Comparison of ENCODE assay signal across 8 mouse cellular contexts in genomic region chr11:79584191-79584590, GRCm38 (mm10). TPM values are rescaled to one million over a fixed set of nuclear protein-coding genes. Genes with fewer than 3 reads are reported as not detected.
DNase-seq lines count a peak whose midpoint lies in the region; ATAC-seq and TF ChIP-seq lines count a peak whose summit lies in the region.

No protein-coding gene starts in this region.

- H3K27ac ChIP-seq in hindbrain, embryonic 16.5 days (ENCODE audit: low read depth, low read length) = no peak overlapping the region
- H3K27ac ChIP-seq in midbrain, embryonic 12.5 days (replicated peaks) = no peak overlapping the region
- no peak overlapping the region for H3K27ac ChIP-seq in spleen, adult 2 months (ENCODE audit: insufficient read depth, low read length)

- 5% methylated on average over 5 of the region's 5 CpGs for WGBS in hindbrain, embryonic 16.5 days
- WGBS in midbrain, embryonic 12.5 days = 4% methylated on average over 5 of the region's 5 CpGs
- WGBS in spleen, adult 2 months = 14% methylated on average over 5 of the region's 5 CpGs

- H3K4me3 ChIP-seq in hindbrain, embryonic 16.5 days (ENCODE audit: low read length) = no peak overlapping the region
- H3K4me3 ChIP-seq in midbrain, embryonic 12.5 days = no peak overlapping the region
- no peak overlapping the region for H3K4me3 ChIP-seq in spleen, adult 2 months (ENCODE audit: extremely low read depth, insufficient read depth, insufficient read length)

- no peaks in the 10 kb centered on the region for H3K4me1 ChIP-seq in hindbrain, embryonic 16.5 days (ENCODE audit: control insufficient read depth, insufficient read depth, low read depth, low read length)
- no peaks in the 10 kb centered on the region; the same call in 1 of the 2 replicates for H3K4me1 ChIP-seq in midbrain, embryonic 12.5 days
- no peaks in the 10 kb centered on the region for H3K4me1 ChIP-seq in spleen, adult 2 months (ENCODE audit: control insufficient read depth, insufficient read depth, insufficient read length)

- peak; percentile 81; the same call in 1 of the 2 replicates for TF ChIP-seq CTCF in spleen, adult 2 months (IDR thresholded peaks at IDR 0.05; ENCODE audit: extremely low read depth, insufficient read depth, insufficient read length, insufficient replicate concordance)

- H3K36me3 ChIP-seq in hindbrain, embryonic 16.5 days (ENCODE audit: control insufficient read depth, insufficient read depth, low read length) = 0 out of 2 replicates have a peak, but pooled peaks cover 2% of the 10 kb centered on the region
- peaks cover 14% of the 10 kb centered on the region; the same call in 1 of the 2 replicates for H3K36me3 ChIP-seq in midbrain, embryonic 12.5 days
- no peaks in the 10 kb centered on the region for H3K36me3 ChIP-seq in spleen, adult 2 months (ENCODE audit: control insufficient read depth, insufficient read depth, low read length)

- peak; percentile 41; the same call in 1 of the 2 replicates for ATAC-seq in erythroid progenitor cell, adult 5-6 weeks (replicated peaks; ENCODE audit: low FRiP score, poor library complexity, severe bottlenecking)
- peak; percentile 87 for ATAC-seq in hindbrain, embryonic 16.5 days
- peak; percentile 76 for ATAC-seq in midbrain, embryonic 12.5 days (ENCODE audit: low FRiP score, low read depth)

- H3K9ac ChIP-seq in hindbrain, embryonic 16.5 days (ENCODE audit: low read depth, low read length) = no peak overlapping the region
- no peak overlapping the region for H3K9ac ChIP-seq in midbrain, embryonic 12.5 days (replicated peaks)

- no peak for TF ChIP-seq POLR2A in spleen, adult 2 months (IDR thresholded peaks at IDR 0.05; ENCODE audit: low read depth, low read length)

- H3K4me2 ChIP-seq in hindbrain, embryonic 16.5 days (ENCODE audit: low read length) = no peak overlapping the region
- no peak overlapping the region for H3K4me2 ChIP-seq in midbrain, embryonic 12.5 days (replicated peaks)

- H3K27me3 ChIP-seq in hindbrain, embryonic 16.5 days (replicated peaks; ENCODE audit: control insufficient read depth, insufficient read depth, low read length) = 0 out of 2 replicates have a peak, but pooled peaks cover 2% of the 10 kb centered on the region
- peaks cover 7% of the 10 kb centered on the region for H3K27me3 ChIP-seq in midbrain, embryonic 12.5 days
- no peaks in the 10 kb centered on the region for H3K27me3 ChIP-seq in spleen, adult 2 months (ENCODE audit: control insufficient read depth, insufficient read depth, low read length)

- intact Hi-C loops in left cerebral cortex, postnatal 10 days (cut with DNase I) = loop anchor here (2.0 kb wide), 1 partner anchor 103 kb away; no protein-coding TSS in a partner anchor

- H3K9me3 ChIP-seq in hindbrain, embryonic 16.5 days (ENCODE audit: control insufficient read depth, low read length) = no peaks in the 10 kb centered on the region
- H3K9me3 ChIP-seq in midbrain, embryonic 12.5 days = no peaks in the 10 kb centered on the region

- peak; percentile 36 for DNase-seq in ovary, postnatal 36 days (ENCODE audit: low spot score)
- DNase-seq in ovary, postnatal 10 days (ENCODE audit: low spot score) = no peak
- DNase-seq in c-Kit-positive CD71-negative TER-119-negative erythroid progenitor cells, embryonic 14.5 days (ENCODE audit: low read depth) = peak; percentile 49
- peak; percentile 69 to 71 for DNase-seq in left cerebral cortex, postnatal 10 days (ENCODE audit: extremely low spot score in 1 of 2, low spot score in 2 of 2)
- peak; percentile 18 to 53 for DNase-seq in spleen, adult 2 months (ENCODE audit: low read depth in 1 of 2, low spot score in 2 of 2)

RNA-seq across cellular contexts. Expression of gene Rab11fip4, which starts 6.8 kb away (rescaled TPM):
- 0.36 and 0.42 TPM in 2 replicates for total RNA-seq in erythroid progenitor cell, adult 5-6 weeks (2015; ENCODE audit: low replicate concordance)
- total RNA-seq in erythroid progenitor cell, adult 5-6 weeks (2017; ENCODE audit: low replicate concordance) = 0.23 and 0.51 TPM in 2 replicates
- polyA plus RNA-seq in hindbrain, embryonic 16.5 days (2015; fragmentation: Nextera tagmentation; extraction: Ambion mirVana) = 20.0 and 27.8 TPM in 2 replicates
- total RNA-seq in left cerebral cortex, postnatal 10 days (2021) = 100 to 1,000 TPM; 173 to 174 TPM
- polyA plus RNA-seq in midbrain, embryonic 12.5 days (2016; fragmentation: Nextera tagmentation; extraction: Ambion mirVana) = 20.6 and 26.8 TPM in 2 replicates
- 11.0 and 12.2 TPM in 2 replicates for polyA plus RNA-seq in spleen, adult 2 months (2012; rRNA removed)

RNA-seq across cellular contexts. Expression of gene Evi2a, which starts 53.8 kb away (rescaled TPM):
- 10.8 and 34.8 TPM in 2 replicates for total RNA-seq in erythroid progenitor cell, adult 5-6 weeks (2015; ENCODE audit: low replicate concordance)
- 11.3 and 16.3 TPM in 2 replicates for total RNA-seq in erythroid progenitor cell, adult 5-6 weeks (2017; ENCODE audit: low replicate concordance)
- 3.1 TPM in 2 replicates for polyA plus RNA-seq in hindbrain, embryonic 16.5 days (2015; fragmentation: Nextera tagmentation; extraction: Ambion mirVana)
- total RNA-seq in left cerebral cortex, postnatal 10 days (2021) = 1 to 10 TPM; 4.7 to 6.1 TPM
- polyA plus RNA-seq in midbrain, embryonic 12.5 days (2016; fragmentation: Nextera tagmentation; extraction: Ambion mirVana) = 2.8 and 3.9 TPM in 2 replicates
- polyA plus RNA-seq in spleen, adult 2 months (2012; rRNA removed) = 22.0 and 25.1 TPM in 2 replicates

RNA-seq across cellular contexts. Expression of gene Evi2, which starts 53.8 kb away (rescaled TPM):
- 5.8 and 30.2 TPM in 2 replicates for total RNA-seq in erythroid progenitor cell, adult 5-6 weeks (2015; ENCODE audit: low replicate concordance)
- total RNA-seq in erythroid progenitor cell, adult 5-6 weeks (2017; ENCODE audit: low replicate concordance) = 1.3 and 4.7 TPM in 2 replicates
- polyA plus RNA-seq in hindbrain, embryonic 16.5 days (2015; fragmentation: Nextera tagmentation; extraction: Ambion mirVana) = 0.39 and 0.61 TPM in 2 replicates
- total RNA-seq in left cerebral cortex, postnatal 10 days (2021) = under 1 TPM in 1 of 2 experiments, not detected in 1; 0.13 TPM
- polyA plus RNA-seq in midbrain, embryonic 12.5 days (2016; fragmentation: Nextera tagmentation; extraction: Ambion mirVana) = 1.3 and 1.6 TPM in 2 replicates
- 12.2 and 13.9 TPM in 2 replicates for polyA plus RNA-seq in spleen, adult 2 months (2012; rRNA removed)
